Mouse (Mus musculus): ENCODE measurements around the gene Pafah1b2.
A peak's percentile ranks its signal among the peaks of the same experiment; 100 is the strongest.

Gene Pafah1b2

DNA sequence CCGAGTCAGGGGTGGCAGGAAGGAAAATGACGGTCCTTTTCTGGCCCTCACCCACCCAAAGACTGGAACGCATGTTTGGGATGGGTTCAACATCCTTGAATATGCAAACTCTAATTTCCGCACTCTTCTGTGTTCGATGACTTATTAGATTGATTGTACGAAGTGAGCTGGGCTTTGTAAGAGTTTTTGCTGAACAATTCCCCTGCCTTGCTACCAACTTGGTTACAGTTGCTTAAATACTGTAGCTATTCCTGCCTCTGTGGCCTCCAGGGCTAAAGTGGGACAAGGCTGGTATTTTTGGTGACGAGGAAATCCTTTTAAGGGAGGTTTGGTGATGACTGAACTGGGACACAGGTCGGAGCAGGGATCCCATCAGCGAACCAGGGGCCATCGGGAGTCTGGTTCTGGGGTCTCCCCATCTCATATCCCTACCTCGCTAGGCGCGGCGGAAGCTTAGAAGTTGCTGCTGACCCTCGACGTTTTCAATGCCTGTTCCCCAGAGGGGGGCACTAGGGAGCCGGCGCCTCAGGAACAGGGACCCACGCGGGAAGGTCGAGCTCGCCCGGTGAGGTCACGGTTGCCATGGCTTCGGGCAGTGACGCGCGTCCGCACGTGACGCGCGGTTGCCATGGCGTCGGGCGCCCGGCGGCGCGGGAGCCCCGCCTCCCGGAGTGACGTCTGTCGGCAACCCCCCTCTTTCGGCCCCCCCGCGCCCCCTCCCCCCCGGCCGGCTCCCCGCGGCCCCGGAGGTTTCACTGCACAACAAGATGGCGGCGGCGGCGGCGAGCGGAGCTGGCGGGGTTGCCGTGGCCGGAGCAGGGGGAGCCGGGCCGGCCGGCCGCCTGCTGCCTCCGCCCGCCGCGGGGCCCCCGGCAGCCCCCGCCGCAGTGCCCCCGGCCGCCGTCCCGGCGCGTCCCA is at the start of gene Pafah1b2, which contains the start of gene Sik3:
Pafah1b2 (minus strand) TSS at position 600 of the 918 bp plus-strand sequence.
Sik3 (plus strand) TSS at position 730 of the 918 bp plus-strand sequence.
- DNase-seq = peak; percentile 97

DNA sequence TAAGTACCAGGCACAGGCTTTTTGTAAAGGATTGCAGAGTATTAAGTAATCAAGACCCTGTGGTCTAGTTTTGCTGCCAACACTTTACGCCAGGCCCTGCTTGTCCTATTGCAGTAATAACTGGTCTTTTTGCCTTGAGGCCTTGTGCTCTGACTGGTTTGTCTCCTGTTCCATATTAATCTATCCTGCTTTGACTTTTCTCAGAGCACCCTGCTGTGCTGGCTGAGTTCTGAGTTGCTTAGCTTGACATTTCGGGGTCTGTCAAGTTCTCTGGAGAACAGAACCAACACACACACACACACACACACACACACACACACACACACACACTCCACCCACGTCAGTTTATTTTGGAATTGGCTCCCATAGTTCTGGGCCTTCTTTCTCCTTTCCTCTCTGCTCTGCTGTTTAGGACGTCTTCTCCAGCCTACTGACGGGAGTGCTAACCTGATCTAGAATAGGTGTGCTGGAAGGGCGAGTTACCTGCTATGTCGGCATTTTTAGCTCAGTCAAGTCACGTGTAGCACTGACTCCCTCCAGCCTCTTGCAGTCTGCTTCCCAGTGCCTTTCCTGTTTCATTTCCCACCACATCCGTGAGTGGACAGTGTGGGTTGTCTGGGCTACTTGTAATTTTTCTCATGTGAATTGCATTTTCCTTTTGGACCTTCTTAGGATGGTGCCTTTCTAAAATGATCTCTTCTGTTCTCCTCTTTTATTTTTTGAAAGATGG is 49.4 kb upstream of the Pafah1b2 start:
- peak; percentile 16 to 39 for DNase-seq

DNA sequence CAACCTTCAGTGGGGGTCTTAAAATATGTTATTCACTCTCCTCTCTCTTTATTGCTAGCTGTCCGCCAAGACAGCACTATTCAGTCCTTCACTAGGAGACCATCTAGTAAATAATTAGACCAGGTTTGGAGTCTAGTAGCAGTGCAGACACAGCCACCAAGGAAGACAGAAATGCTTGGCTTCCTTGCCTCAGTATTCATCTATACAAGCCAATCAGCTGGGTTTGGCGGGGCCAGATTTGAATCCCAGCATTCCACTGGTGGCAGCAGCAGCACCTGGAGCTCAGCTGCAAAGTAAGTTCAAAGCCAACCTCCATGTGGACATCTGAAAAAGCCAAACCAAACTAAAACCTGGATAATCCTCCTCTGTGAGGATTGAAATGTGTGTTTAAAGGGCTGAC is 47.8 kb upstream of the Pafah1b2 start:
- DNase-seq = no peak

DNA sequence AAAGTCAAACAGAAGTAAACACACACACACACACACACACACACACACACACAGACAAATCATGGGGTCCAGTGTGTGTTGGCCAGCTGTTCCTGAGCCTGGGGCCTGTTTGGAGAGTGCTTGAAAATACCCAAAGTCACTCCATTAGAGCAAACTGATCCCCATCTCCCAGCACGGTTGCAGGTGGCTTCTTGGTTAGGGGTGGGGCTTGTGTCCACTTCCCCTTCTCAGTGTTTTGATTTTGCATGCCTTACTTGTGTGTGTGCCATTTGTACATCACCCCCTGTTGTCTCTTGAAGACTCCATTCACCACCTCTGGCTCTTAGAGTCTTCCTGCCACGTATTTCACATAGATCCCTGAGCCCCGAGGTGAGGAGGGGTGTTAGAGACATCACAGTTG is 45.6 kb upstream of the Pafah1b2 start:
- no peak for DNase-seq

DNA sequence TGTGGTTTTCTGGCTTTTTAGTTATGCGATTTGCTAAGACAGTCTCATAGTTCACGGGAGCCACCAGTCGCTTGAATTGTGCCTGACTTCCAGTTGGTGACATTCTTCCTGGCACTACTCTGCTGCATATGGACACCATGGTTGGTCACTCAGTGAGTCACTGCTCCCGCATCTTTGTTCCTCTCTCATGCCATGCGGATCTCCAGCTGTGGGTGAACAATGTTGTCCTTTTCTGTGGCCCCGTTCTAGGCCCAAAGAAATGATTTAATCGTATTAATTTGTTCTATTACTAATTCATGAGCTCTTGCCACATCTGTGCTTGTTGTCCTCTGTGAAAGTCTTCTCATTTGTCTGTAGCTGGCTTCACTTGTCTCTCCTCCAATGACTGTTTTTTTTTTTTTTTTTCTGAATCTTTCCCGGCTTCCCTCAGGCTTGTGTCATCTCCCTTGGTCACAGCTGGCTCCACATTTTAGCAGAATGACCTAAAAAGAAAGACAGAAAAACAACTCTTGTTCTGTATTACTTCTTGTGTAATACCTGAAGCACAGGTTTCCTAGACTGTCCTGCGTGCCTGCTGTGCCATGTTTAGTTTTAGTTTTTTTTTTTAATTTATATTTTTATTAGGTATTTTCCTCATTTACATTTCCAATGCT is 40.6 kb upstream of the Pafah1b2 start:
- no peak for DNase-seq

DNA sequence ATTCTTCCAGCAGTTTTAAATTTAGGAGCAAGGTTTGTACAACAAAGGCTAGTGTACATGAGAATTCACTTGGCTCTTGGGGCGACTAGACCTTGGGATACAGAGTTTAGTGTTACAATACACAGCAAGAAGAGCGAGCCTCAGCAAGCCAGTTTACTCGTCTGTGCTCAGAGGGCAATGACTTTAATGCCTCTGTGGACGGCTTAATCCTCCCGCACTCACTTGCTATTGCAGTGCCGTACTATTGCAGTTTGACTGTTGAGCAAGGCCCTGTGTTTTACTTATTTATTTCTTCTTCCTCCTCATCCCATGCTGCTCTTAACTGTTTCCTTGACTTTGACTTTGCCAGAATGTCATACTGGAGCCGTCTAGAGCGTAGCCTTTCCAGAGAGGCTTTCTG is 37.7 kb upstream of the Pafah1b2 start:
- DNase-seq = no peak

DNA sequence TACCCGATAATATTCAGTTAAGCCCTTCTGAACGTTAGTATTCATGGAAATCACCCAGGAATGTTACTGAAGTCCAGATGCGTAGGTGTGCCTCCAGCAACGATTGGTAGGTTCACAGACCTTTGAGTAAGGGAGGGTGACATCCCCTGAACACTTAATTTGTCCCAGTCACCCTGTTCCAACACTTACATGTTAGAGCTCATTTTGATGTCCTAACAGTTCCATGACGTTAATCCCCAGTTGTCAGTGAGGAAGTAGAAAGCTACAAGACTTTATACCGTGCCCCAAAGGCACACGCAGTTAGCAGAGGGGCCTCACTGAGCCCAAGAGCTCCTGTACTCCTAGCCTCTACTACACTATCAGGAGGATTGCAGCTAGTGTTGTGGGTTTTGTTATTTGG is 37.0 kb upstream of the Pafah1b2 start:
- no peak for DNase-seq

DNA sequence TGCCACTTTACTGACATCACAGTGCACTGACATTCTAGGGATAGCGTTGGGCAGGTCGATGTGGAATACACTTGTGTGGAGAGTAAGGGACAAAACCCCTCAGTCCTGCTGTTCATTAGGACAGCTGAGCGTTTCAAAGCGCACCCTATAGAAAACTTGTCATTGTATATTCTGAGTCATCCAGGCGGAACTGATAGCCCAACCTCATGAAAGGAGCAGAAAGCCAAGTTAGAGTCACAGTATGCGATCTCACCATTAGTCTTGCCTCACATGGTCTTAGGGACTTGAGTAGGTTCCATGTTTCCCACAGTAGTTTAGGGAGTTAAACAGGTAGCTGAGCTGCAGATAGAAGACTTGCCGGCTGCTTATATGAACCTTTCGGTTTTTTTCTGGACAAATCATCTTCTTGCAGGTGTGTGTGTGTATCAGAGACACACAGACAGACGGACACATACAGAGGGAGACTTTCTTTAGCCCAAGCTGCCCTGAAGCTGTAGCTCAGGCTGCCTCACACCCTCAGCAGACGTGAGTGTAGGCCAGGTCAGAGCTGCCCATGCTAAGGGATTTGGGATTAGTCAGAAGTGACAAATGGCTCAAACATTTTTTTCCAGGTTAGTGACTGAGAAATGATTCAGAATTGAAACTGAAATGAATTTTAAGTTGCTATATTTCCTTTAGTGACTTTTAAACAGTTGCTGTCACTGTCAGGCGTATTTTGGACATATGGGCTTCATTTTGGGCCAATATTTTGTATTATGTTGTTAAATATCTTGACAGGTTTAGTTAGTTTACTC is 34.4 kb upstream of the Pafah1b2 start:
- no peak for DNase-seq

DNA sequence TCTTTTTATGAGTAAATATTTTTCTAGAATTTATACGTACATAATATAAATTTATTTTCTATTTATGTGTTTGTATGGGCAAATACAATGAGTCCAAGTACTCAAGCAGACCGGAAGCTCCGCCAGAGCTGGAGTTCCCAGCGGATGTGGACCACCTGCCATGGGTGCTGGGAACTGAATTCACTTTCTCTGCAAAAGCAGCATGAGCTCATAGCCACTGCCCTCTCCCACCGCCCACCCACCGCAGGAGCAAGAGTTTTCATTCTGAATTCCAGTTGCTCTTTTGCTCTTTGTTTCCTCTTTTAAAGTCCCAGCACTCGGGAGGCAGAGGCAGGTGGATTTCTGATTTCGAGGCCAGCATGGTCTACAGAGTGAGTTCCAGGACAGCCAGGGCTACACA is 31.1 kb upstream of the Pafah1b2 start:
- DNase-seq = no peak

DNA sequence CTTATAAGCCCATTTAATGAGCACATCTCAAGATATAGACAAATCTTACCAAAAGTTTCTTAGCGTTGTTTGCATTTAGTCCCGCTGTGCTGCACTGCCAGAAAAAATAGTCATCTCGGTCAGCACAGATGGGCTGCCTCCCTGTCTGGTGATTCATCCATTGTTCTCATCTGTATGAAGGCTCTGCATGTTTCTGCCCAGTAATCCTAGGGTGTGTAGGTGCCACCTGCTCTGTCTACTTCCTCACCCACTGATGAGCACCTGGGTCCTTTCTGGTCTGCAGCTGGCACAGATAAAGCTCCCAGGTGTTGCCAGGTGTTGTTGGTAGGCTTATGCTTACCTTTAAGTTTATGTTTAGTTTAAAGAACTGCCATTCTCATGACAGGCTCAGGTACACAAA is 29.9 kb upstream of the Pafah1b2 start:
- no peak for DNase-seq

DNA sequence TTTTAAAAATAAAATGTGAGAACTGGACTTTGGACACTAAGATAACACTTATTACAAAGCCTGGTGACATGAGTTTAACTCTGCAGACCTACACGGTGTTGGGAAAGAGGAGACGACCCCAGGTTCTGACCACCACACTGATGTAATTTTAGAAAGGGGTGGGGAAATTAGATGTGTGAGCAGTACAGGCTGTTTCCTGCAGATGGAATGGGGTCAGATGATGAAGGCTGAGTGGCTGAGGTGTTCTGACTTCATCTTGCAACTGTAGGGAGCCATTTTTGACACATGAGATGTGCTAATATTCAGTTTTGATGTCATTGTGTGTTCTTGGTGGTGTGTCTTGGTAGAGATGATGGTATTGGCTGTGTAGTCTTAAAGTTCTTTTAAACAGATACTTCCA is 28.7 kb upstream of the Pafah1b2 start:
- DNase-seq = no peak

DNA sequence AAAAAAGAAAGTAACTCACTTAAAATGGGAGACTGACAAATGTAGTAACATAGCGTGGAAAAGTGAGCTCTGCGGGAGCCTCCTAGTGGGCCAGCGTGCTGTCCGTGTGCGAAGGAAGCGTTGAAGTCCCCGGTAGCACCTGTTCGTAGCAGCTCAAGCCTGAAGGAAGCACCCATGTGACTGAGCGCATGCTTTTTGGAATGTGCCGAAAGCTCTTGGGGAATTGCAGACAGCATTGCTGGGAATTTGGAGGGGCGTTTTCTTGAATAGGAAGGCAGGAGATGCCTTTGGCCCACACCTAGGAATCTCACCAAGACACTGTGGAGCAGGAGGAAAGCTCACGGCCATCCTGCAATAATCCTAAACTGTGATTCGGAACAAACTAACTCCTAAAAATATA is 26.3 kb upstream of the Pafah1b2 start:
- no peak for DNase-seq

DNA sequence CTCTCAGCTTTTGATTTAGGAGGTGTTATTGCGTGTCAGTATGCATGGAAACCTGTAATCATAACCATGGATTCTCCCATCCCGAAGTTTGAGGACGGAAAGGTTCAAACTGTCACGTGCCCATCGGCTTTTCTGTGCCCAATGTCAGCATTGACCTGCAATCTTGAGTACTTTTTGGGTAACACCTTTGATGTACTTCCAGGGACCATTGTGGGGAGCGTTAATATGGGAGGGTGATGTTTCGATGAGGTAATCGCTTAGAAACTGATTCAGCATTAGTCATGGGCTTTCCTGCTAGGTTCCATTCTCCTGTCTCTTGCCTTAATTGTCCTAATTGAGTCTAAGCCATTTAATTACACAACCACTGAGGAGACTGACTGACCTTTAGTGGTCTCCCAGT is 24.4 kb upstream of the Pafah1b2 start:
- no peak for DNase-seq

DNA sequence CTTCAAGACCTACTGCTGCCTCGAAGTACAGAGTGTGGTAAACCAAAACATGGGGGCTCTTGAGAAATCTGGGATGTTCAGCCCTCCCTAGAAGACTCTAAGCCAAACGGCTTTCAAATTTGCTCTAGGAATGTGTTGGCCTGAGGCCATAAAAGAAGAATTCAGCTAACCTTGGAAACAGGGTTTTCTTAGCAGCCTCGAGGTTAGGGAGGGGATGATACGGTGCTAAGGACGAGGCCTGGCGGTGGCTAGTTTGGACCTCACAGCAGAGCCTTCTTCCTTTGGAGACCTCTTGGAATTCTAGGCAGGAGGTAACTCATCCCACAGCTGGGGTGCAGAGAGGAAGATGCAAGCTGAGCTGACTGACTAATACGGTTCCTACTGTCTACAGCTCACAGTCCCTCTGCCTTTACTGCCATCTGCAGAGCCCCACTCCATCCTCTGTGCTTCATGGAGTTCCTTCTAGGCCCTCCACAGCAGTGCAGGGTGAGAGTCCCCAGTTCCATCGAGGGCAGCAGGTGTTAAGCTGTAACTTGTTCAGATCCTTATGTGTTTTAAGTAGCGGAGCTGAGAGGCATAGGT is 22.9 kb upstream of the Pafah1b2 start:
- DNase-seq = no peak

DNA sequence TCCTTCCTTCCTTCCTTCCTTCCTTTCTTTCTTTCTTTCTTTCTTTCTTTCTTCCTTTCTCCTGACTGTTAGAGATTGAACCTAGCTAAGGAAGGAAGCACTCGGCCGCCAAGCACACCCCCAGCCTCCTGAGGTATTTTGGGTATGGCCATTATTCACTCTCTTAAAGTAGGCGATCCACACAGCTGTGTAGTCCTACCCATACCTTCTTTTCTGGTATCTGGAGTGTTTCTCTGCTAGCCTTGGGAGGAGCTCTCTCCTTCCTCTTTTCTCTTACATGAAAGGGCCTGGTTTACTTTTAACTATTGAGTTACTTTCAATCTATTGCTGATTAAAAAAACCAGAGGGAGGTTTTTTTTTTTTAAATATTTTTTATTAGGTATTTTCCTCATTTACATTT is 21.4 kb upstream of the Pafah1b2 start:
- no peak for DNase-seq

DNA sequence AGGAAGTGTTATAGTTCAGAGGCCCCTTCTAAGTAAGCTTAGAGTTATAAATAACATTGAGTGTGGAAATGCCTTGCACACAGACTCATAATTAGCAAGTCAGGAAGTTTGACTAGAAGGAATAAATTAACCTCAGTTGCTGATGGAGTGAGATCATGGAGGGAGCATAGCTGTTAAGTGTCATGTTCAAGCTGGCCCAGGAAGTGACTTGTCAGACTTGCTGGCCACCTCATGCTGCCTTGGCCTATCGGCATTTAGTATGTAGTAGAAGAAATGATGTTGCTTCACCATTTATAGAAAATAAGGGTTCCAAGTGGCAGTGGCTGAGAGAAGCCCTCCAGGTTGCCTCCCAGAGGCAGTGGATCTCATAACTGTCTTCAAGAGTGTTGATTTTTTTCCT is 20.6 kb upstream of the Pafah1b2 start:
- peak; percentile 22 to 70 for DNase-seq

DNA sequence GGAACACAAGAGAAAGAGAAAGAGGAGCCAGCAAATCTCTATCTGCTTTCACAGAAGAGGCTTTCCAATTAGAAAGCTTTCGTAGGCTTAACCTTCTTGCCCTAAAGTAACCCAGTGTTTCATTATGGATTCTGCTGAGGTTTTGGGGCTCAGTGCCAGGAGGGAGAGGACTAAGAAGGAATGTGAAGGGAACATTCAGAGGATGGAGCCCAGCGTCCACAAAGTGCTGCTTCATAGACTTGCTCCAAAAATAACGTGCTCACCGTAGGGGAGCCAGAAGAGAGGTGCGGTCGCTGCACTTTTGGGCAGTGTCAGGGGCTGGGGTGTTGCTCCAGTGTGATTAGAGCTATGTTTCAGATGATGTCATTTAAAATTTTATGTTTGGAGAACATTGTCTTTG is 19.7 kb upstream of the Pafah1b2 start:
- peak in 1 of 2 experiments; percentile 37 for DNase-seq

DNA sequence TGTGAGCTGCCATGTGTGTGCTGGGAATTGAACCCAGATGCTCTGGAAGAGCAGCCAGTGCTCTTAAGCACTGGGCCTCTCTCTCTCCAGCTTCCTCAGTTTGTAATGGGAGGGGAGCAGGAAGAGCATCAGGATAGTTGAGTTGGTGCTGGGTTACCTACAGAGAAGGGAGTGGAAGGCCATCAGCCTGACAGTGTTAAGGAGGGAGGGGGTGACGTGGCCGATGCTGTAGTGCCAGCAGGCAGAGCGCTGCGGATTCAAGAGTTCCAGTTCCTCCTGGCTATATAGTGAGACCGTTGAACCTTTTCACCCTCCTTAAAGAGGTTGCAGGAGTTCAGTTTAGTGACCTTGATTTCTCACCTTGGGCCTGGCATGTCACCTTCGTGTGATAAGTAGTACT is 18.5 kb upstream of the Pafah1b2 start:
- no peak for DNase-seq

DNA sequence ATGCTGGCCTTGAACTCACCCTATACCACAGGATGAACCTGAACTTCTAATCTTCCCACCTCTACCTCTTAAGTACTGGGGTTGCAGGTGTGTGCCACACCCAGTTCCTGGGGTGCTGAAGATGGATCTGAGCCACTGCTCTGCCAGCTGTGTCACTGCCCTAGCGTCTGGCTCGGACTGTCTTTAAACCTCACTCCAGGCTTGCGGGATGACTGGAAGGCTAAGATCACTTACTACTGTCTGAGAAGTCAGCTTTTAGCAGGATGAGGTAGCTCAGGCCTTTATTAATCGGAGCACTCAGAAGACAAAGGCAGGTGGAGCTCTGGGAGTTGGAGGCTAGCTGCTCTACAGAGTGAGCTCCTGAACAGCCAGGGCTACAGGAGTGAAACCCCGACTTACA is 17.7 kb upstream of the Pafah1b2 start:
- DNase-seq = no peak

DNA sequence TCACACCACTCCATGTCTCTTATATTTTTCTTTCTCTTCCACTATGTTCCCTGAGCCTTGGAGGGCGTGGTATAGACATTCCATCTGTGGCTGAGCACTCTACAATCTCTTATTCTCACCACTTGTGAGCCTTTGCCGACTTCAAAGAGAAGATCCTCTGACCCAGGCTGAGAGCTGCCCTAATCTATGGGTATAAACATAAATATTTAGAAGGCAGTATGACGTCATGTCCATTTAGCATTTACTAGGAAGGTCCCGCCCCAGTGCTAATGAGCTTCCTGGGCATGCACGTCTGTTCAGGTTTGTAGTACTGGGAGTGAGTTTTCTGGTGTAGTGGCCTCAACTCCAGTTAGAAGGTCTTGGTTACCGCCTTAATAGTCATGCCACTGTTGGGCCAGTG is 17.0 kb upstream of the Pafah1b2 start:
- no peak for DNase-seq

DNA sequence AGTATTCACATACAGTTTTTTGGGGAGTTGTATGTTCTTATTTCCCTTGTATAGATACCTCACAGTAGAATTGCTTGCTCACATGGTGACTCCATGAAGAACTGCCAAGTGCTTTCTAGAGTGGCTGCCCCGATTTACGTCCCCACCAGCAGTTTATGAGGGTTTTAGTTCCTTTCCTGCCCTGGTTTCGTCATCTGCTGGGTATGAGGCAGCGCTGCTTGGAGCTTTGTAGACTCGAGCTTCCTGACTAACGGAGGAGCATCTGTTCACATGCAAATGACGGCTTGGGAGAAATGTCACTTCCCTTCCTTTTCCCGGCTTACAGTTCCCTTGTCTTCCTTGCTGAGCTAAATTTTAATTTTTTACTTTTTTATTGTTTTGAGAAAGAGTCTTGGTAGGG is 15.5 kb upstream of the Pafah1b2 start:
- DNase-seq = peak in 1 of 2 experiments; percentile 23

Data from lung, postnatal 4 days (tissue).